Mouse (Mus musculus) Patski (cell line): ENCODE data around the gene Mymk. TPM values are rescaled to one million over a fixed set of nuclear protein-coding genes. Genes with fewer than 3 reads are reported as not detected.

Source experiments
- ATAC-seq: fragments of 100-300 bp; one replicate; pipeline ENCODE4 v1.8.0; 2021
- CTCF ChIA-PET: fragments of 350-600 bp; sonication (Branson Sonifier 250); formaldehyde crosslinking; loops from one replicate; lab custom pipeline; 2022; ENCODE audit warnings: inconsistent platforms; lab: Charles Lee
- POLR2A ChIA-PET: fragments of 350-600 bp; sonication (Branson Sonifier 250); formaldehyde crosslinking; loops from one replicate; lab custom pipeline; 2022; ENCODE audit warnings: antibody characterized with exemption, inconsistent platforms; lab: Charles Lee
- DNase-seq: peaks from one replicate; pipeline ENCODE4 v3.0.0-alpha.2; 2011; ENCODE audit warnings: low read depth, low spot score
- H3K27me3 ChIP-seq: fragments of 371-371 bp; one replicate; pipeline ENCODE4 v1.5.1; 2021
- CTCF ChIP-seq: fragments of 100-300 bp; IDR thresholded peaks from one replicate; pipeline ENCODE4 v1.5.1; 2021
- in situ Hi-C: fragments of 300-500 bp; cut with MboI; formaldehyde crosslinking; loops from 3 replicates; pipeline ENCODE4 v1.11.1; 2018; ENCODE audit warnings: low pct_unique_long_range_greater_than_20kb, mixed read lengths
- polyA plus RNA-seq: library from polyadenylated mRNA; unstranded; gene quantifications from one replicate; pipeline ENCODE4 v1.2.3, GENCODE M21; 2021

The Mymk gene
- polyA plus RNA-seq, 1 experiment from 2014 or later = 0.22 TPM

DNA sequence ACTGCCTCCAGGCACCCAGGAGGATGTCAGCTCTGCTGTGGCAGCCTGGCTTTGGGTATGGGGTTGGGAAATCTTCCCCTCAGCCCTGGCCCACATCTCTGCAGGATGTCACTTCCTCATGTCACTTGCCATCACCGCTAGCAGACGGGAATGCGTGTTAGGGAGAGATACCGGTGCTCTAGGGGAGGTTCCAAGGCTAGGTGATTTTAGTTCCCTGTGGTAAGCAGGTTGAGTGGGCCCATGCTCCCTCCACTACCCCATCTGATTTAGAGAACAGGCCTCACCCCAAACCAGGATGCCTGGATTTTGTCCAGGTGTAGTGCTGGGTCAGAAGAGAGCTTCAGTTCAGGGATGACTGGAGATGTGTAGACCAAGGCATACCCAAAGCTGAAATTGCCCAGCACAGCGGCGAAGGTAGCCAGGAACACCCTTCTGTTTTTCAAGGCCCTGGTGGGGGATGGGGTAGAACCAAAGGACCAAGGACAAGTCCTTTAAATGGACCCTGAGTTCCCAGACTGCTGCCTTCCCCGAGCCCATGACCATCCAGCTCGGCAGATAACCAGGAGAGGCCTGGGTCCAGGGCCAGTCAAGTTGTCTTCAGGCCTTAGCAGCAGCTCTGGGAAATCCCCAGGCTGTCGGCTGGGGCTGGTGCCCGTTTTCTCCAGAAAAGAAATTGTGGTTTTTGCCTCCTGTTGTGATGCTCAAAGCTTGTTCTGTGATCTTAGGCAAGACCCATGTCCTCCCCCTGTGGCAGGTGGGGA is 44.9 kb downstream of the Mymk start:
- in situ Hi-C loops = loop anchor here (25.0 kb wide), 1 partner anchor 410 kb away; the partner anchor contains the start of genes Brd3os and Vav2
- TF ChIP-seq CTCF = no peak
- CTCF ChIA-PET = interaction anchor here (2.4 kb wide), 1 partner anchor 10 kb away, joined by 12 read pairs; no protein-coding TSS in a partner anchor
- DNase-seq (no peak), ATAC-seq (no peak)
- POLR2A ChIA-PET = no interaction called here
- H3K27me3 ChIP-seq = peaks cover 6% of the 10 kb centered on the region

DNA sequence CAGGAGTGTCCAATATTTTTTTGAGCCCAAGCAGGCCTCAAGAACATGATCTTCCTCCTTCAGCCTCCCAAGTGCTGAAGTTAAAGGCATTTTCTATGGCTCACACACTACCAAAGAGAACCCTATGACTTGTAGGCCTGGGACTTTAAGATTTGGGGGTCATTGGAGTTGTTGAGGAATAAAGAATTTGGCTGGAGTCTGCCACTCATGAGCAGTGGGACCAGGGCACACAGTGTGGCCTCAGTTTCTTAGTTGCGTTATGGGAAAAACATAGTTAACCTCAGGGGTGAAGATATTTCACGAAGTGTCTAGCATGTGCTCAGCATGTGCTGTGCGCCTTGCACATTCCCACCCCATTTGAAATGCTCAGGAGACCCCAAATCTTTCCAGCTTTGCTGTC is 45.6 kb downstream of the Mymk start:
- CTCF ChIA-PET = interaction anchor here (2.4 kb wide), 1 partner anchor 9 kb away, joined by 12 read pairs; no protein-coding TSS in a partner anchor

DNA sequence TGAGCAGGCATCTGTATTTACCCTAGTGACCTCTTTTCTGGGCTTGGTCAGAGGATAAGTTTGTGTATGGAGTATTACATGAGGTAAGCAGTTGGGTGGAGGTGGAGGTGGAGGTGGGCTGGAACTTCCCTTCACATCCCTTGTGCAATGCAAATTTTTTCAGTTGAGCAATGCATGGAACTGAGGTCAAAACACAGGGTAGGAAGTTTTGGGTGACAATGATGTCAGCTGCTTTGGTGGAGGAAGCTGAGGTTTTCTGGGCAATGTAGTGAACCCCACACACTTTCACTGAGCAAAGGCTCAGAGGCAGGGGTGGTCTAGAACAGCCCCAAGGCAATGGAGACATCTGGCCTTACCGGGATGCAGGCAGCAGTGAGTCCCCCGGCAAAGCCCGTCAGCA is 46.4 kb downstream of the Mymk start:
- no peak for ATAC-seq

More for the DNA sequence above, 45.6 kb downstream of the Mymk start:
- POLR2A ChIA-PET = no interaction called here
- no peak for DNase-seq
- no peak for ATAC-seq
- in situ Hi-C loops = loop anchor here (25.0 kb wide), 1 partner anchor 411 kb away; the partner anchor contains the start of genes Brd3os and Vav2
- peaks cover 6% of the 10 kb centered on the region for H3K27me3 ChIP-seq
- no peak for TF ChIP-seq CTCF

DNA sequence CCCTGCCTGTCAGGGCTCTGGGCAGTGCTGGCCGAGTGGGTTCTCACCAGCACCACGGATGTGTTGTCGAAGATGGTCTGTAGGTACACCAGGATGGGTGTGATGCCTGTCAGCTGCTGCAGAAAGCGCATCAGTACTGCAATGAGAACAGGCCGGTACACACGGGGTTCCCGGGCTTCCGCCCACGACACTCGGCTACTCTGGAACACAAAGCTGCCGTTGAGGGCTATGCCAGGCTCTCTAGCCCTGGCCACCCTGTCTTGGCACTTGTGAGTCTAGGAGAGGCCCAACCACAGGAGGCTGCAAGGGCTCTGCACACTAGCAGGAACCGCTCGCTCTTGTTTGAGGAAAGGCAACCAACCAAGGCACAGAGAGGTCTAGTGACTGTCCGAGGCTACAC is 47.8 kb downstream of the Mymk start:
- peaks cover 3% of the 10 kb centered on the region for H3K27me3 ChIP-seq
- DNase-seq (no peak), ATAC-seq (no peak)
- TF ChIP-seq CTCF = no peak
- ChIA-PET CTCF (interaction anchor here (1.0 to 1.4 kb wide), 3 partner anchors 13 to 377 kb away, joined by 3 to 4 read pairs (median 4); no protein-coding TSS in a partner anchor), POLR2A (no interaction called here)
- in situ Hi-C loops = no loop called here

More for the DNA sequence above, 46.4 kb downstream of the Mymk start:
- TF ChIP-seq CTCF = no peak
- ChIA-PET POLR2A (no interaction called here), CTCF (interaction anchor here (1.4 kb wide), 1 partner anchor 13 kb away, joined by 4 read pairs; no protein-coding TSS in a partner anchor)
- no peak for DNase-seq
- in situ Hi-C loops = loop anchor here (25.0 kb wide), 1 partner anchor 412 kb away; the partner anchor contains the start of genes Brd3os and Vav2
- peaks cover 6% of the 10 kb centered on the region for H3K27me3 ChIP-seq

DNA sequence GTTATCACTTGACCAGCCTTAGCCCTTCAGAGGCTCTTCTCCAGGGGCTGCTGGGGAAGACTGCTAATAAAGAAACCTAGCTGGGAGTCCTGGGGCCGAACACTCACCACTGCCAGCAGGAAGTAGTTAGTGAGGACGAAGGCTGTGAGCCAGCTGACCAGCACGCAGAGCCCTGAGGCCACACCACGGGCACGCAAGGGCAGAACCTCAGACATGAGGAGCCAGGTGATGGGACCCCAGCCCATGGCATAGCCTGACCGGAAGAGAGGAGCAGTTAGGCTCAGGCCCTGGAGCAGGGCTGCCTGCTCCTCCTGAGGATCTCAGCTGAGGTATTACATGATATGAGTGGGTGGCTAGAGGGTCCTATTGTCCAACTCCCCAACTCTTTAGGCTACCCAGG is 49.4 kb downstream of the Mymk start:
- in situ Hi-C loops = no loop called here
- no peak for ATAC-seq
- no peak for TF ChIP-seq CTCF

DNA sequence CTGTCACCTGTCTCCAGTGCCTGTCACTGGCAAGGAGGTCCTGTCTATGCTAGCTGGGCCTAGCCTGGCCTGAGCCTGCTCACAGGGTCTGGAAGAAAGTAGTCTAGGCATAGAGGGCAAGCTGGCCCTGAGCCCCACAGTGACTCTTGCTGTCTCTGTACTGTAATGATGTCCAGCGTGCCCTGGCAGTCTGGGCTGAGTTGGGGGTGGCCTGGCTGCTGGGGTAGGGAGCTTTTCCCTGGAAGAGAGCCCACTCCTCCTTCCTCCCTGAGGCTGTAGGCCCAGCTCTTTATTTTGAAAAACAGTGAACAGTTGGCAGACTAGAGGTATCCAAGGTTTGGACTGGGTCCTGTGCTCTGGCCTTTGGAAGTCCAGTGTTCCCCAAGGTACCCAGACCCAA is 50.9 kb downstream of the Mymk start:
- no peak for TF ChIP-seq CTCF
- ChIA-PET POLR2A (no interaction called here), CTCF (no interaction called here)
- ATAC-seq (no peak), DNase-seq (no peak)
- in situ Hi-C loops = no loop called here
- no peaks in the 10 kb centered on the region for H3K27me3 ChIP-seq

More for the DNA sequence above, 49.4 kb downstream of the Mymk start:
- POLR2A ChIA-PET = no interaction called here
- no peak for DNase-seq
- no peaks in the 10 kb centered on the region for H3K27me3 ChIP-seq
- CTCF ChIA-PET = no interaction called here

DNA sequence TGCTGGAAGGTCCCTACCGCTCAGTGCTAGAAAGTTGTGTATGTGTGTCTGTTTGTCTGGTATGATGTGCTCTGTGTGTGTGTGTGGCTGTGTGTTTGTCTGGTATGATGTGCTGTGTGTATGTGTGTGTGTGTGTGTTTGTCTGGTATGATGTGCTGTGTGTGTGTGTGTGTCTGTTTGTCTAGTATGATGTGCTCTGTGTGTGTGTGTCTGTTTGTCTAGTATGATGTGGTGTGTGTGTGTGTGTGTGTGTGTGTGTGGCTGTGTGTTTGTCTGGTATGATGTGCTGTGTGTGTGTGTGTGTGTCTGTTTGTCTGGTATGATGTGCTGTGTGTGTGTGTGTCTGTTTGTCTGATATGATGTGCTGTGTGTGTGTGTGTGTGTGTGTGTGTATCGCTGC is 52.4 kb downstream of the Mymk start:
- CTCF ChIA-PET = interaction anchor here (2.7 kb wide), 1 partner anchor 19 kb away, joined by 33 read pairs; no protein-coding TSS in a partner anchor
- no peaks in the 10 kb centered on the region for H3K27me3 ChIP-seq
- ATAC-seq (no peak), DNase-seq (no peak)
- TF ChIP-seq CTCF = no peak
- POLR2A ChIA-PET = no interaction called here
- in situ Hi-C loops = no loop called here

DNA sequence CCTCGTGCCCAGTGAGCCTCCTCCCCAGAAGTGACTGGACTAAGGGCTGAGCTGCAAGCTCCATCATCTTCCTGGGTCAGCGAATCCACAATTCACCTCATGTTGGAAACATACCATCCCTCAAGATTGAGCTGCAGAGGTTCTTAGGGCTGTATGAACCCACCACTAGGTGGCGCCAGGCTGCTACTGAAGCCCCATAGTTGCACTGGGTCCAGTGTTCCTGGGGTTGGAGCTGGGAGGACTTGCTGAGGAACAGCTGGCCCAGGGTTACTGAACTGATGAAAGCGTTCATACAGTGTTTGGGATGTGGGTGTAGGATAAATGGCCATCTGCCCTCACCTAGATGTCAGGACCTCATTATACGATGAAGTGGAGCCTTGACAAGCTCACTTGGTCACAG is 54.2 kb downstream of the Mymk start:
- DNase-seq = no peak
- POLR2A ChIA-PET = interaction anchor here (1.4 kb wide), 1 partner anchor 21 kb away, joined by 4 read pairs; no protein-coding TSS in a partner anchor
- no peaks in the 10 kb centered on the region for H3K27me3 ChIP-seq
- peak; percentile 55 for ATAC-seq
- TF ChIP-seq CTCF = no peak
- CTCF ChIA-PET = interaction anchor here (0.6 to 2.7 kb wide), 19 partner anchors 9 to 454 kb away, joined by 3 to 33 read pairs (median 4); partner anchors contain the start of genes Cacfd1 and Slc2a6
- in situ Hi-C loops = no loop called here

Other genes with a start within 250 kb of the Mymk start
- not detected for gene Abo, start 207.2 kb downstream of the Mymk start, polyA plus RNA-seq
- 25.2 TPM for gene Surf6, start 169.3 kb downstream of the Mymk start, polyA plus RNA-seq
- gene Med22, start 161.5 kb downstream of the Mymk start, polyA plus RNA-seq = 47.1 TPM
- gene Rpl7a, start 161.4 kb downstream of the Mymk start, polyA plus RNA-seq = 697 TPM
- gene Surf2, start 155.8 kb downstream of the Mymk start, polyA plus RNA-seq = 52.0 TPM
- 72.2 TPM for gene Surf1, start 155.6 kb downstream of the Mymk start, polyA plus RNA-seq
- gene Surf4, start 138.3 kb downstream of the Mymk start, polyA plus RNA-seq = 181 TPM
- gene Stkld1, start 138.1 kb downstream of the Mymk start, polyA plus RNA-seq = 0.06 TPM
- 51.8 TPM for gene Rexo4, start 107.8 kb downstream of the Mymk start, polyA plus RNA-seq
- 0.04 TPM for gene Adamts13, start 98.8 kb downstream of the Mymk start, polyA plus RNA-seq
- 47.6 TPM for gene Cacfd1, start 62.3 kb downstream of the Mymk start, polyA plus RNA-seq
- gene Slc2a6, start 44.2 kb downstream of the Mymk start, polyA plus RNA-seq = 0.21 TPM
- gene Adamtsl2, start 7.2 kb upstream of the Mymk start, polyA plus RNA-seq = 0.49 TPM
- gene Fam163b, start 70.3 kb upstream of the Mymk start, polyA plus RNA-seq = not detected
- not detected for gene Dbh, start 93.1 kb upstream of the Mymk start, polyA plus RNA-seq
- 9.4 TPM for gene Sardh, start 176.2 kb upstream of the Mymk start, polyA plus RNA-seq